Mouse (Mus musculus) gastrocnemius, postnatal 25 days (tissue): ENCODE data around the gene D430041D05Rik. TPM values are rescaled to one million over a fixed set of nuclear protein-coding genes. Genes with fewer than 3 reads are reported as not detected.
A peak's percentile ranks its signal among the peaks of the same experiment; 100 is the strongest.
"Not testable (repeated sequence)": the region's sequence is repeated elsewhere in the genome, so short reads cannot be mapped to it uniquely, and the experiment has no call there.

Experiments
- DNase-seq: peaks from one replicate; pipeline ENCODE4 v3.0.0; 2022
- microRNA-seq, 2 experiments: library from miRNA; unstranded; fragments of <30 nt; microRNA quantifications; one replicate each; pipeline ENCODE4 v1.2.0; 2021; ENCODE audit warnings: borderline replicate concordance in 2 of 2
- total RNA-seq, 2 experiments: library from RNA; stranded (reverse); gene quantifications; 1 replicate in 1 of 2; 2 replicates in 1 of 2; pipeline ENCODE4 v1.2.3; 2021

Gene D430041D05Rik
- total RNA-seq, 2 experiments from 2014 or later = 0.54 to 1.5 TPM

DNA sequence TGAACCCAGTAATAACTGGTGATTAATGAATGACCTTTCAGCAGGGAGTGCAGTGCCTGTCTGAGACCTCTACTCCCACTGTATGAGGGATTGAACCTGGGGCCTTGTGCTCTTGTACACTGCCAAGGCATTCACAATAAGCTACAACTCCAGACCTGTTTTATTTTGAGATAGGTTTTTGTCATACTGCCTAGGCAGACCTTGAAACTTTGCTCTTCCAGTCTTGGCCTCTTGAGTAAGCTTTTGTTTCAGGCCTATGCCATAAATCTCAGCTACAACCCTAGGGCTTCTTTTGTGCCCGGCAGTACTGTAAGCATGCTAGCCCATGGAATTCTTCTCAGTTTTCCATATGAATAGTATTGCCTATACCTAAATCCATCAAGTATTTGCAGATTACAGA is 291.7 kb downstream of the D430041D05Rik start:
- DNase-seq = no peak

DNA sequence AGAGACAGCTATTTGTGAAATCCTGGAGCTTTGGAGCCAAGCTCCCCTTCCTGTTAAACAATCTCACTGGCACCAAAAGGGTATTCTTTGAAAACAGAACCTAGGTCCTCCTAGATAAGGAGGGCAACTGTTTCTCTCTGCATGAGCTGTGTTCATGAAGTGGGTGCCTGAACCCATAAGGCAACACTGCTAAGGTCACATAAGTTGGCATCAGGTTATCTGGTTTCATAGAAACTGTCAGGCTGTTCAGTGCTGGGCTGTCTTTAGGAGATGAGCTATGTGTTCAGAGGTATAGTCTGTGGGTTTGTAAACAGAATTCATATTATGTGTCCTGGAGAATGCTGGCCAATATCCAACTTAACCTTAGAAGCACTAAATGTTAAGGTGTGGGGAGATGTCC is 293.6 kb downstream of the D430041D05Rik start:
- DNase-seq = not testable (repeated sequence)

DNA sequence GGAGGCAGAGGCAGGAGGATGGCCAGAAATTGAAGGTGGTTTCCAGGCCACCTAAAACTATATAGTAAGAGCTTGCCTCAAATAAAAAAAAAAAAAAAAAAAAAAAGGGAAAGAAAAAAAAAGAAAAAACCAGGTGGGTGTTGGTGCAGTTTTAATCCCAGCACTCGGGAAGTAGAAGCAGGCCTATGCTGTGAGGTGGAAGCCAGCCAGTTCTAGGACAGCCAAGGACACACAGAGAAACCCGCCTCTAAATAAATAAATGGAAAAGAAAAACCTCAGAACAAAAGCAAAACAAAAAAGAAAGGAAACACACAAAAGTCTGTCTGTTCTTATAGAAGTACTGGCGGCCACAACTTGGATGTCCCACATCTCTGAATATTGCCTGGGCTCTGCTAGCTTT is 295.9 kb downstream of the D430041D05Rik start:
- no peak for DNase-seq

DNA sequence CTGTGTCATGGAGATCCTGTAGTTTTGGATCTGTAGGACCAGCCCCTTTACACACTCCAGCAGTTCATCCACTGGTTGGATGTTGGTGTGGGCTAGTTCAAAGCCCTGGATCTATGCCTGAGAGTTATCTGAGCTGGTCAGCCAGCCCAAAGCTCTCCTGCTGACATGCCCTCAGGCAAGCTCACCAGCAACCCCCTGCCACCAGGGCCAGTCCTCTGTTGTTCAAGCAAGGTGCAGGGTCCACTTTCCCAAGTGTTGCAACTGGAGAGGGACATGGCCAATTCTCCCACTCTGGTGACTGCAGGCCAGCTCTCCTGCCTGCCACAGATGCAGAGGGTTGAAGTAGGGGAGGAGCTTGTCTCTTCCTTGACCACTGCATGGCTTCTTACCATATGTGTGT is 297.2 kb downstream of the D430041D05Rik start:
- not testable (repeated sequence) for DNase-seq

DNA sequence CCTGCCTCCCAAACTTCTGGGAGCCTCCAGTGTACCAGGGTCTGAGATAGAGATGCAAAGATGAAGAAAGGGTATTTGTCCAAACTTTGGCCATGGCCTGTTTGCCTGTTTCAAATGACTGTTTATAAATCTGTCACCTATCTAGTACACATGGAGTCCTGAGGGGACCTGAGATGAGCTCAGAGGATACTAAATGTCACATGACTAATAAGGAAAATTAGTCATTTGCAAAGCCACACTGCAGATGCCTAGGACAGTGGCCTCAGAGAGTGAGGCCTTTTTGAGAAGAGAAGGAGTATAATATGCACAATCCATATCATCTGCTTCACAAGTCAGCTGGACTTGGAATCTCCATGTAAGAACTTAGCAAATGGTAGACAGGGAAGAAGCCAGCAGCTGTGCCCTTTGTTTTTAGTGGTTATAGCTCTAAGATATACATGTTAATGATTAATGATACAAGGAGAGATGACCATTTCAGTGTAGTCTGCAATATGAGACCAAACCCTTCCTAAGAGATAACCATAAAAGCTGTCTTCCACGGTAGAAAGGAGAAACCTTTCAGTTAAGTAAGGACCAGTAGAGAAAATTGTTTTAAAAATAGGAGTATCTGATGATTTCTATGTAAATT is 299.5 kb downstream of the D430041D05Rik start:
- DNase-seq = not testable (repeated sequence)

DNA sequence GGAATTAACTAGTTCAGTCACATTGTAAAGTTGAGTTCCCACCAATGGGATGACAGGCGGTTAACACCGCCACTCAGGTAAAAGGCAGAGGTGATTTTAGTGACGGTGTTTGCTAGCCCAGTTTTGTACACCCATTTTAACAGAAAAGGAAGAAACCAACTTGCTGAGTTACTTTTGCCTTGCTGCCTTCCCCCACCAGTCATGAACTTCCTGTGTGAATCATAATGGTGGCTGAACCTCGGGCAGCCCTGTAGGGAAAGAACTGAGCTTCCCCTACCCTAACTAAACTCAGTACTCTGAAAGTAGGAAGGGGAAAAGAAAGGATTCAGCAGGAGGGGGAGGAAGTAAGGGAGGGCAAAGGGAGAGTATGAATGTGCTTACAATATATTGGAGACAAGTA is 300.8 kb downstream of the D430041D05Rik start:
- DNase-seq = no peak

DNA sequence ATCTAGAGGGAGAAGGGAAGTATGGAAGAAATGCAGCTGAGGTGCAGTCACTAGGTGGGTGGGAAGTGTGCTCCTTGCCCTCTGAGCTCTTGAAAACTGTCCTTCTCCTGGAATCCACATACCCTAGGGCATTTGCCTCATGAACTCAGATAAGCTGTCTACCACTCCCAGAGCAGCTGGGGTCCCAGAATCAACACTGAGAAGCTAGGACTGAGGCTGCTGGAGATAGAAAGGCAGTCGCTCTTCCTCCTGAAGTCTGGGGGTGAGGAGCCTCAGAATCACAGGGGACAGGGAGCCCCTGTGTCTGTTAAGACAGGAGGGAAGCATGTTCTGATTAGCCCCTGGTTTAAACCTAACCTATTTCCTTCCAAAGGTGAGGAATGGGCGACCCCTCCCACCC is 301.3 kb downstream of the D430041D05Rik start:
- no peak for DNase-seq

DNA sequence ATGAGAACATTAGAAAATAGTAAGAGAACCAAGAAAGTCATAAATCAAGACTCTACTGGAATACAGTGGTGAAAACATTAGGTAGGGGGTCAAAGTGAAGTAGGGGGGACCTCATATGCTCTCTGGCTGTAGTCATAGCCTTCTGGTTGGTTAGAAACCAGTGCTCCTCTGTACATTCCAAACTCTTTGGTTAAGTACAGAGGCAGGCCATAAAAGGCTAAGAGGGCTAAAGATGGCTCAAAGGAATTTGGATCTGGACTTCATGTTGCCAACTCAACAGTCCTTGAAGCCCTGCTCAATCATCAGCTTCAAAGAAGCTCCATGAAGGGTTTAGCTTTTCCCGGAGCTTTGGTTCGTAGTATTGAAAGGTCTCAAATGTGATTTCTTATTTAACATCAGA is 301.8 kb downstream of the D430041D05Rik start:
- DNase-seq = not testable (repeated sequence)

DNA sequence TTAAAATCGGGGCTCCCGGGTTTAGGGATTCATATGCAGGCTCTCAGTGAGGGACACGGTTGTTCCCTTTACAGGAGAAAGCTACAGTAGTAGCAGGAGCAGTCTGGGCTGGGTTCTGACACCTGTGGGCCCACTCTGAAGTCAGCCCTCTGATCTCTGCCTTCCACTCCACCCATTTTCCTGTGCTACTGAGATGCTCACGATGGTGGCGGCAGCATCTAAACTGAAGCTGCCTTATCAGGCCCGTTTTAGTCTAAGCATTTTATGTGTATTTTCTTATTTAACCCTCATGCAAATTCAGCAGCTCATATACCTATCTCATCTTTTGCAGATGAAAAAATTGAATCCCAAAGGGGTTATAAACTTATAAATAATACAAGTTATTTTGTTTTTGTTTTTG is 306.0 kb downstream of the D430041D05Rik start:
- no peak for DNase-seq

DNA sequence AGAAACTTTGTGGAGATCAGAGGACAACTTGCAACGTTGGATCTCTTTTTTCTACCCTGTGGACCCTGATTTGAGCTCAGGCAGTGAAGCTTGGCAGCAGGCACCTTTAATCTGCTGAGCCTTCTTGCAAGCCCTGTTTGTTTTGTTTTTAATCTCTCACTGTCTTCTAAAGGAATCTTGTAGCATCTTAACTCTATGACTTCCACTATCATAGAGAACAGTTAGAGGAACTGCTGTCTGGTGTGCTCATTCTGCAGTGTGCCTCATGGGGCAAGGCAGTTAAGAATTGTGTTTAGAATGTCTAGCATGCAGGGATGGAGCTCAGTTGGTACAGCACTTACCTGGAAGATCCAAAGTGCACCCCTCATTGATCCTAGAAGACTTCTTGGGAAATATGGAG is 310.9 kb downstream of the D430041D05Rik start:
- DNase-seq = no peak

DNA sequence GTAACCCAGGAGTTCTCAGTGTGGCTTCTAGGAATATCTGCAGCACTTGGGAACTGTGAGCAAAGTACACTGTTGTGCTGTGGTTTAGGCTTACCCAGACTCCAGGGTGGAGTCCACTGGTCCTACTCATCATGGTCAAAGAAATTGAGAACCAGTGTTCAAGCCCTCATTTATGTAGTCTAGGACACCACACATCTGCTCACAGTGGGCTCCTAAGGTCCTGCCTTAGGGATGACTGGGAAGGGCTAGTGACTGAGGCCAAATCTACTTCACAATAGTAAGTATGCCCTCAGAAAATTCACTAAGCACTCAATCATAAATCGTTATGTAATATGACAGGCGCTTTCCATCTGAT is 311.6 kb downstream of the D430041D05Rik start:
- no peak for DNase-seq

DNA sequence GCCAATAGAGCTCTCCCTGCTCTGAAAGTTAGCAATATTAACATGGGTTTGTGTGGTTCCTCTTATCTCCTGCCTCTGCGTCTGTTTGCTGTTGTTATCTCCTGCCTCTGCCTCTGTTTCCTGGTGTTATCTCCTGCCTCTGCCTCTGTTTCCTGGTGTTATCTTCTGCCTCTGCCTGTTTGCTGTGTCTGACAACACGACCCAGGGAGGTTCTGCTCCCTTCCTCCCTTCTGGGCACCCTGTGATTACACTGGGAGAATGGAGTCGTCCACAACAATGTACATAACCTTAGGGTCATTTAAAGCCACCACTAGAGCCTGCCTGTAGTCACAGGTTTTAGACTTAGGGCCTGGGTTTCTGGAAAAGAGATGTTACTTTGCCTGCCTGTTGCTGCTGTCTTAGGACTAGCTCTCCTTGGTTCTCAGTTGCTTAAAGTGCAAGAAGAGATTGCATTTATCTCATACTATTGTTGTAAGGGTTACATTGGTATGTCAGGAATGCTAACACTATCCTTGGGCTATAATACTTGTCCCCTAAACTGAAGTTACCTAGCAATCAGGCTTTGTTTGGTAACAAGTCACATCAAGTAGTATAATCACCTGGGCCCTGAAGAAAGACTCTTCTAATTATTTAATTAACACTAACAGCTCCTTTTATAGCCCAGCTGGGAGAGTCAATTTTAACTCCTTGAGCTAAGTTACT is 312.1 kb downstream of the D430041D05Rik start:
- no peak for DNase-seq

DNA sequence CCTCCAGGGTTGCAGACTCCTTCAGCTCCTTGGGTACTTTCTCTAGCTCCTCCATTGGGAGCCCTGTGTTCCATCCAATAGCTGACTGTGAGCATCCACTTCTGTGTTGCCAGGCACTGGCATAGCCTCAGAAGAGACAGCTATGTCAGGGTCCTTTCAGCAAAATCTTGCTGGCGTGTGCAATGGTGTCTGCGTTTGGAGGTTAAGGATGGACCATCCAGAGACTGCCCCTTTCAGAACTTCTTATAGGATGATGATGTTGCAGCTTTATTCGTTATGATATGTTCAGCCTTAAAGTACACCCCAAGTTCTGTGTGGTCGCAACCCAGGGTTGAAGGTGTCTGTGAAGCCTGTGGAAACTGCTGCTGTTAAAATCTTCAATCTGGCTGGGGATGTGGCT is 313.4 kb downstream of the D430041D05Rik start:
- DNase-seq = not testable (repeated sequence)

DNA sequence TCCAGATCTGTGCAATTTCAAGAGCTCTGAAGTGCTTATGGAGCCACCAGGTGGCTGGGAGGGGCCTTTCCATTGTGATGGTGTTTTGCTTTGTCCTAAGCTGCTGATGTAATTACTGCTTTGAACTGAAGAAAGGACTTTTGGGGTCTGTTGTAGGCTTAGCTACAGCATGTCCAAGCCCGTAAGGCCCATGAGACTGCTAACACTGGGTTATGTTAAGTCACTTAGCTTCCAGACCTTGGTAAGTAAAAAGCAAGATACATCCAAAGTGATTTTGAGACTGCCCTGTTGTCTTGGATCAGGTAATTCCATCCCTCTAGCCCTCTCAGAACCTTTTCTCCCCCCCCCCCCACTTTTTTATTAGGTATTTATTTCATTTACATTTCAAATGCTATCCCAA is 314.0 kb downstream of the D430041D05Rik start:
- not testable (repeated sequence) for DNase-seq

DNA sequence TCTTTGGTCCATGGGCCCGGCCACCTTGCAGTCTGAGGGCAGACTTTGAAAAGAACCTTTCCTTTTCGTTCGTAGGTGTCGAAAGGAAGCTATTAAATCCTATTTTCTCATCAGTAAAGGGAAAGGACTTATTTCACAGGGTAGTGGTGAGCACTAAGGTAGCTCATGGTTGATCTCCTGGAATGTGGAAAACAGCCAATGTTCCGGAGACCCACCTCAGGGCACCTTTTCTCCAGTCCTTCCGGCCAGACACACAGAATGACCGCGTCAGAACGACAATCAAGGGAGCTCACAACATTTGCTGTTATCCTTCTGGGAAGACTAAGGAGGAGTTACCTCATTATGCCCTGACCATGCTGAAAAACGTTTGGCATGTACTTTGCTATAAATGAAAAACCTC is 314.6 kb downstream of the D430041D05Rik start:
- no peak for DNase-seq

DNA sequence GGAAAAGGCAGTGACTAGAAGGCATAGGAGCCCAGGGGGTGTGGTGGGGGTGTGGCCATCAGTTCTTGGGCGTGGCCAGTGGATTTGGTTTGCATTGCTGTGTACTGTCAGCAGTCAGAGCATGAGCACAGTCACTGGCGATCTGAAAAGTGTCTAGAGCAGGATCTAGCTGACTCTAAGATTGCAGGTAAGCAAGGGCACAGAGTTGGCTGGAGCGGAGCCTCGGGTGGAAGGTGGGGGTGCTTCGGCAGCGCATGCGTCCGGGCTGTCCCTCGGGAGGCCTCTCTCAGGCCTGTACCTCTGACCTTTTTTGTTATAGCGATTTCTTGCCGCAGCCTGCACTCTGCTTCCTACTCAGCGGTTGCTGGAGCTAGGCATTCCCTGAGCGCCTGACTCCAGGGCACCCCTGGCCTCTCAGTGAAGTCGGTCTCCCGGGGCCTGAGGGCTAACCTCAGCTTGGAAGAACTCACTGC is 315.0 kb downstream of the D430041D05Rik start, which contains the start of gene Cd59a:
Gene Cd59a (plus strand): TSS at position 61 of the 473 bp plus-strand sequence.
- peak; percentile 77 for DNase-seq

DNA sequence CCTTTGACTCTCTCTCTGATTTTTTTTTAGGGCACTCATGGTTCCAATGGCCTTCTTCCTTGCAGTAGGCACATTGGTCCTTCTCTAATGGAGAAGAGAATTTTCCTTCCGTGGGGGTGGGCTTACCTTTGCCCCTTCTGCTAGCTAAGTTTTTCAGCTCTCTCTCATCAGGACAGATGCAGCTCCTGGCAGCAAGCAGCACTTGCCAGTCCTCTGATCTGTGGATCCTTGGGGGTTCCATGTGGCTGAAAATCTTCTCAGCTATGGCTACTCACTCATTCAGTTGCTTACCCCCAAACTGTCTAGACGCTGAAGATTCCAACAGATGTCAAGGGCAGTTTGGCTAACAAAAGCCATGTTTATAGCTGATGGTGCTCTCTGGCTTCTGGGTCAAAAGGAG is 317.5 kb downstream of the D430041D05Rik start:
- no peak for DNase-seq

Small RNA genes lying within 50 kb of the gene (microRNA-seq; reads per million reads assigned to microRNA genes)
- 0 to 0.26 reads per million in 2 experiments for gene Mir1902

Other genes starting within 250 kb of the D430041D05Rik start
- 100 to 1,000 TPM; 158 to 199 TPM for gene Hipk3, start 83.4 kb upstream of the D430041D05Rik start, total RNA-seq
- 1 to 10 TPM; 9.1 to 9.8 TPM for gene Cstf3, start 179.5 kb upstream of the D430041D05Rik start, total RNA-seq